Mouse (Mus musculus): ENCODE measurements around the gene Syne1.

Gene Syne1

DNA sequence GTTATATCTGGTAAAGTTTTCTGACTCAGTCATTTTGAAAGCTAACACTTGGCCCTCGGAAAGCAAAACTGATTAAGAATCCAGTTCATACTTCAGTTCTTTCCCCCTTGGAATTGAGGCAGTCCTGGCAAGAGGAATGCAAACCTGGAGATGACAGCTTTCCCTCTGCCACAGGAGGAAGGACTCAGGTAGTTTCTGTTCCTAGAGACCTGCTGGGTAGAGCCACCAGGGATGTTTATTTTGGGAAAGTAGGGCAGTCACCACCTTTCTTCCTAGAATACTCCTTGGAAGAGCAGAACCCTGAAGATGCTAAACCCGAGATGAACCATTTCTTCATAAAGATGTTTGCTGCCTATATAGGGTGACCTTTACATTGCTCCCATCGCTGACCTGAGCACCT, 383.8 kb downstream of the Syne1 start:
- in situ Hi-C loops (cut with MboI, MseI): loop anchor here in 1 of 2 experiments (10.0 kb wide), 1 partner anchor 753 kb away; no protein-coding TSS in a partner anchor

DNA sequence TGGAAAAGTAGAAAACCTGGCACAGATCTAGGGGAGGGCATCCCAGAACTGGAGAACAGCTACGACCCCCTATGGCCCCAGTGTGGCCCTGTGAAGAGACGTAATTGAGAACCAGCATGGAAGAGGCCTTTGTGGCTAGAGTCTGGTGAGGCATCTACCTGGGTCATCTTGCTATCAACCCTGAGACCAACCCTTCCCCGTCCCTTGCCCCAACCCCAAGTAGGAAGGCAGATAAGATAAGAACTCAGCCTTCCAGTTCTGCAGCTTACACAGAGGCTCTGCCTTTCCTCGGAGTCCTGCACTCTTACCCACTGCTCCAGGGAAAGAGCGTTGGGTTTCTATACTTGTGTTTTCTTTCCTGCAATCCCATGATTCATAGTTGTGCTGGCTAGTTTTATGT, 385.8 kb downstream of the Syne1 start:
- in situ Hi-C loops (cut with MboI, MseI): loop anchor here in 1 of 2 experiments (10.0 kb wide), 1 partner anchor 751 kb away; no protein-coding TSS in a partner anchor

DNA sequence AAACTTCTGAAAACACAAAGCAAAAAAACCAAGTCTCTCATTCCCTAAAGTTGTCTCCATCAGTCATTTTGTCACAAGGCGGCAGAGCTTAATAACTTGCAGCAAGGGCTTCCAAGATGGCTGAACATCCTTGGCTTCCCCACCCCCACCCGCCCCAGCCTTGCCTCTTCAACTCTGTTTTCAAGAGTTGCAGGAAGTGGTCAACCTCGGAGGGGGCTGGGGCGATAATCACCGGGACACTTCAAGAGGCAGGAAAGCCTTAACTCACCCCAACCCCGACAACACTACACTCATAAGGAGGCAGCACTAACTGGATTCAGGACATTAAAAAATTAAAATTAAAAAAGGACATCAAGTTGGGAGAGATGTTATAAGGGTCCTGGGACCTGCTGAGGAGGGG, 387.5 kb downstream of the Syne1 start:
- in situ Hi-C loops (cut with MboI, MseI): loop anchor here in 1 of 2 experiments (10.0 kb wide), 1 partner anchor 749 kb away; no protein-coding TSS in a partner anchor

DNA sequence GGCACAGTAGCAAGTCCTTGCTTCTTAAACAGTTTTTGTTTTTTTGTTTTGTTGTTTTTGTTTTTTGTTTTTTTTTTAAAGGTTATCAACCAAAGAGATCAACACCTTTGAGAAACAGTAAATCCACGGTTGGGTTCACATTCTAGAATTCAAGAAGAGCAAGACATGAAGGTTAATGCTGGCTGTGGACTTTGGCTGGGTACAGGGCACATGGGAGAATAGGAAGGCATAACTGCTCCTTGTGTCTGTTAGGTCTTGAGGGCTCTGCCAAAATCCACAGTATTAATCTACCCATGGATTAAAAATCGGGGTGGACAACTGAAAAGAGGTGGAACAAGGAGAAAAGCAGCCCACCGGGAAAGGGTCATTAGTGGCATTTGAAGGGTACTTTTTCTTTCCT, 388.0 kb downstream of the Syne1 start:
- in situ Hi-C loops (cut with MboI, MseI): loop anchor here in 1 of 2 experiments (10.0 kb wide), 1 partner anchor 748 kb away; no protein-coding TSS in a partner anchor

DNA sequence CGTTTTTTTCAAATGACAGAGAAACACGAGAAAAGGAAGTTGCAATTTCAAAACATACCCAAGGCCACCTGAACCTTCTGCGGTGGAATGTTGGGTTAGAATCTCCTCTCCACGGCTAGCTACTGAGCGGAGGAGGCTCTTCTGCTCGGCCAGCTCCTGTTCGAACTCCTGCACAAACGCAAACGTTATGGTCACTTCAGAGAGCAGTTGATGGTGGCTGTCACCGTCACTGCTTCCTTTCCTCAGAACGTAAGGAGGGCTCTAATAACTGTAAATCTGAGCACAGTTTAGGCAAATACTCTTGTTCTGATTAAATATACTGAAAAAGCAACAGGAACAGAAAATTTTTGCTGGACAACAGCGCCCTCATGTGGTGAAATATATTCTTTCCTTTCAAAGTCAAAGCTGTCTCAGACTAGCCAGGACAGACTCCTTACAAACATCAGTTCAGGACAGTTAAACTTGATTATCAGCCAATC, 389.8 kb downstream of the Syne1 start:
- in situ Hi-C loops (cut with MboI, MseI): loop anchor here in 1 of 2 experiments (10.0 kb wide), 1 partner anchor 747 kb away; no protein-coding TSS in a partner anchor

DNA sequence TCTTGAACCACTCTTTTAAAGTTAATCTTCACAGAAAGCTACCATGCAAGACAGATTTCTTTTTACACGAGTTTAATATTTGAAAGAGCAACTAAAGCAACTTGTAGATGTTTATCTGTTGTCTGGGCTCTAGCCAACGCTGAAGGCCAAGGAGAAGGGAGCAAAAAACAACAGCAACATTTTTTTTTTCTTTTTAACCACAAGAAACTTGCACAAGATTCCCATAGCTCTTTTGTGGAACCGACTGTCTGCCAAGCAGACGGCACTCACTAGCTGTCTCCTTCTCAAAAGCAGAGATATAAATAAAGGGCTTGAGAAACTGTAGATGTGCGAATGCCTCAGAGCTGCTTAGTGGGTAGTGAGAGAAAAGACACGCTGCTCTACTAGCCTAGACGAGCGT, 391.6 kb downstream of the Syne1 start:
- in situ Hi-C loops (cut with MboI, MseI): loop anchor here in 1 of 2 experiments (10.0 kb wide), 1 partner anchor 745 kb away; no protein-coding TSS in a partner anchor

DNA sequence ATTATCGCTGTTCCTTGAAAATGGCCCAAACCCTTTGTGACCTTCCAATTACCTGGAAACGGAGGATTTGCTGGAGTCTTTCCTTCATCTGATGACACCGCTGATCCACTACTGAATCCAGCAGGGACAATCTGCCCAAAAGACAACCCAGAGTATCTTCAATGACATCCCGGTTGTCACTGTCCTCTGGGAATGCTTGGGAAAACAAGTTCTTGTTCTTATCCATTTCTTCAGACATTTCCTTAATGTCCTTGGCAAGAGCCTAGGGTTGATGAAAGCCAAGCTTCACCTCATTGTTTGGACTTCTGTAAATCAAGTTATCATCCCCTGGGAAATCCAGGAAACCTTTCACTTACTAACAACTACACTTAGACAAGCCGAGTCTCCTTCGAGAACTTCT, 398.2 kb downstream of the Syne1 start:
- in situ Hi-C loops (cut with MboI, MseI): no loop called here

DNA sequence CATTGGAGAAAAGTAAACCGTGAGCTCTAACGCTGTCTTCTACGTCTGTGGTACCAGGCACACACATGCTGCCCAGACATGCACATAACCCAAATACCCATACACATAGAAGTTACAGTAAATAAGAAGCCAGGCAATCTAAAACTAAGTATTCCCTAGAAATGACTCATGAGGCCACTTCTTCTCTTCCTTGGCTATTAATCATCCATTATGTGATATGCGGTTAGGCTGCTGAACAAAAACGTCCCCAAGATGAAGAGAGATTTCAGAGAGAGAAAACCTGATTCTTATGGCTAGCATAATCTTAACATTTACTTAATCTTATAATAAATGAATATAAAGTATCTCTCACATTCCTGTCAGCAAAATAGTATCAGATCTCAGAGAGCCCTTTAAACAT, 409.8 kb downstream of the Syne1 start:
- in situ Hi-C loops (cut with MboI, MseI): no loop called here

DNA sequence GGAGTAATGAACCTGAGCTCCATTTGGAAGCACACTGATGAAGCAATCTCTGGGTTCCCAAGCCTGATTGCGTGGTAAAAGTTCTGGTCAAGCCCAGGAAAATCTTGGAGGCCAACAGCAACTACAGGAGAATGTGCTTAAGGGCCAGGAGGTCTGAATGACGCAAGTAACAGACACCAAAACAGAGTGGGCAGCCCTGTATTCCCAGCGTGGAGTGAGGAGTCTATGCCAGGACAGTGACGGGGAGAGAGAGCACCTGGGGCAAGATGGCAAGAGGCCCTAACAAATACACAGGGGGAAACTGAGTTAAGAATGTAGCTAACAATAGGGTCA, 411.4 kb downstream of the Syne1 start:
- in situ Hi-C loops (cut with MboI, MseI): loop anchor here in 1 of 2 experiments (5.0 kb wide), 1 partner anchor 58 kb away; no protein-coding TSS in a partner anchor

DNA sequence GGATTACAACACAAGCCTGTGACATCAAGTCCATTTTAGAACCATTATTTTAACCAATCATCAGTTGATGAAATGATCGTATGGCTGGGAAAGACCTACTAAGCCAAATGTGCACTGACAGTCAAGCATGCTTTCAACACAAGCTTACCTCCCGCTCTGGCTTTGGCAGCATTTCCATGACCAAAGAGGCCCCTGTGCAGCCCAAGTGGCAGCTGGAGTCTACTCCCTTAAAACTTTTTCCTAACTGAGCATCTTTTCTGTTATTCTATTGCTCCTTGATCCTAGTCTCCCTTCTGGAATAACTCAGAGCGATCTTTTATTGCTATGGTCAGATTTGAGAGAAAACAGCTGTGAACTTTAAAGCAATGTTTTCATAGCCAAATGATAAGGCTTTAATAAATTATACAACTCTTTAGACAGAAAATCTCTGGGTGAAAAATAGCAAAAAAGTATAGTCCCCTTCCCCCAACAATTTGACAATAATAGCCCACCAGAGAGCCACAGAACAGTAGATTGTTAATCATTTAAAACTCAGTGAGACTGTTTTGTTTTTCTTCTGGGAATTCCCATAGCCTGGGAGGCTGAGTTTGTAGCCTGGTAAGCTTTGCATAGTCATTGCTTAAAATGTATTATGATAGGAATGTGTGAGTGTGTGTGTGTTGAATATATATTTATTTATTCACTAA, 411.9 kb downstream of the Syne1 start:
- in situ Hi-C loops (cut with MboI, MseI): loop anchor here in 1 of 2 experiments (5.0 kb wide), 1 partner anchor 57 kb away; no protein-coding TSS in a partner anchor

DNA sequence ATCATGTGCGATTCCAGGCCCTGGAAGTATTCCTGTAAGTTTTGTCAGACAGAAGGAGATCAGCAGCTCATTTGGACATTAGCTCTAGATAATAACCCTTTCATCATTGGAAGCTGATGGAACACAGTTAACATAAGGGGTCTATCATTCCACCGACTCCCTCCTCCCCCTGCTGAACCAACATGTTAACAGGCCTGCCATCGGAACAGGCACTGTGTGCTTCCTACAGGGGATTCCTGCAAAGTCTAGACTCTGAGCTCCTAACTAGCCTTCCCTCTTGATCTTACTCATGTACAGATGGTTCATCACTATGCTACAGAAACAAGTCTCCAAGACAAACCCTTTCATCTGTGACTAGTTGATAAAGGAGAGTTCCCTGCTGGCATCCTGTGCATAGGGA, 419.2 kb downstream of the Syne1 start:
- in situ Hi-C loops (cut with MboI, MseI): loop anchor here in 1 of 2 experiments (5.0 kb wide), 1 partner anchor 70 kb away; no protein-coding TSS in a partner anchor

DNA sequence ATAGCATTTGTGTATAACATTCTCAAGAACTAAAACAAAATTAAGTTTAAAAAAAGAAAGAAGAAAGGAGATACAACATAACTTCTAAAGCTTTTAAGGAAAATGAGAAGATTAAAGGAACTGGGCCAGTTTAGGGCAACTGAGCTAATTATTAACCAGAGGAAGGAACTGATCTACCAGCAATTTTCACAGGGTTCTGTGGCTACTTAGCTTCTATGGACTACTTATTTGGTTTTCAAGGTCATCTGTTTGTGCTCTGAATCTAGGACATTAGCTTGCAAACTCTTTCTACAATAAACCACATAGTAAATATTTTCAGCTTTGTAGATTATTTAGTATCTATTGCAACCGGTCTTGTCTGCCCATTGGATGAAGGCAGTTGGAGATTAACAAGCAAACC, 420.8 kb downstream of the Syne1 start:
- in situ Hi-C loops (cut with MboI, MseI): loop anchor here in 1 of 2 experiments (5.0 kb wide), 1 partner anchor 68 kb away; no protein-coding TSS in a partner anchor

DNA sequence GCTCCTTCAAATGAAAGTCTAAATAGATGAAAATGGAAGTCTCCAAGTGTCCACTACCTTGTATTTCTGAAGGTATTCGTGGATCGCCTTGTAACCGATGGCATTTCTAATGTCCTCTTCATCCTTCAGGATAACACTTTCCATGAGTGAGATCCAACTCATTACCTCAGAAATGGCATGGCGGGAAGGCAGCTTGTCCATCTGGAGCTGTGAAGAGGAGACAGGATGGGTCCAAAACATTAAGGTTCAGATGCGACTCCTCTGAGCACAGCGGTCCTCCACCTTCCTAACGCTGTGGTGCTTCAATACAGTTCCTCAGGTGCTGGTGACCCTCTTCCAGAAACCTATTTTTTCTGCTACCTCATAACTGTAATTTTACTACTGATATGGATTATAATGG, 426.5 kb downstream of the Syne1 start:
- in situ Hi-C loops (cut with MboI, MseI): no loop called here

DNA sequence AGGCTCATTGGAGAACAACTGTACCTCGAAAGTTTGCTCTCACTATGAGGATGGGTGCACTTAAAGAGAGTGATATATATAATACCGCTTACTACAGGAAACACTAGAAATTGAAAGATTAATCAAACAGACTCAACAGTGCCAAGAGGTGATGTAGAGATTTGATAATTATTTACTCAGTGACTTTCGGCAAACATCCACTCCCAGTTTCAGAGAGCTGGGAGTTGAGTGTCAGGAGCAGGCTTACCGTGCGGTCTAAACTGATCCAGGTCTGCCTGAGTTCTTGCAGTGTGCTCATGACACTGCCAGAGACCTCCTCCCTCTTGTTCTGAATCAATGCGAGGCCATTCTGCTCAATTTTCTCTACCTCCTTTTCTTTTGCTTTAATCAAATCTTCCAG, 434.6 kb downstream of the Syne1 start:
- in situ Hi-C loops (cut with MboI, MseI): loop anchor here in 1 of 2 experiments (5.0 kb wide), 1 partner anchor 49 kb away; the partner anchor contains the start of gene Gm10097

DNA sequence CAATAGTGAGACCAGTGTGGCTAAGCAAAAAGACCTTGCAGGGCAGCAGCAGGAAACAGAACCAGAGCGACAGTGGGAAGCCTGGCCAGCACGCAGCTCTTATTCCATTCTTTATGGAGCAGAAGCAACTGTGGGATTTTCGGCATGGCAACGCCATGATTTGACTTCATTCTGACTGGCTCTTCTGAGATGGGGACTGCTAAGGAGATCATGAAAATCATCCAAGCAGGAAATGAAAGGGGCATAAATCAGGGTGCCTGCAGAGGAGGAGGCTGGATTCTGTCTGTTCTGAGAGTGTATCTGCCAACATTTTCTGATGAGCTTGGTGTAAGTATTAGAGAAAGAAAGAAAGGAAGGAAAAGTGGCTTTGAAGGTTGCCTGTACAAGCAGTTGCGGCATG, 435.1 kb downstream of the Syne1 start:
- in situ Hi-C loops (cut with MboI, MseI): loop anchor here in 1 of 2 experiments (5.0 kb wide), 1 partner anchor 49 kb away; the partner anchor contains the start of gene Gm10097

DNA sequence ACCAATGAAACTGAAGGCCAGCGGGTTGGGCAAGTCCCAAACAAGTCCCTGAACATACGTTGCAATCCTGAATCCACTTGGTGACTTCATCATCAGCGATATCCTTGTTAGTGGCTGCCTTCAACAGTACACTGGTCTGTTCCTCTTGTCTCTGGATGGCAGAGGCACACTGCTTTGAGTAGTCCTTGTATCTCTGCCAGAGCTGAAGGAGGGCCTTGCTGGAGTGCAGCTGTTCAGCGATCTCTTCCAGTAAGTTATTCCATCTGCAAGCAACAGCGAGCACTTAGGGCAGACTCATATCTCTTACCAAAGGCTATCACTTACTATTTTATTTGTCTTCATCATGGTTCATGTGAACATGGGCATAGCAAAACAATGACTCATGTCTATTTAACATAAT, 440.5 kb downstream of the Syne1 start:
- in situ Hi-C loops (cut with MboI, MseI): no loop called here

DNA sequence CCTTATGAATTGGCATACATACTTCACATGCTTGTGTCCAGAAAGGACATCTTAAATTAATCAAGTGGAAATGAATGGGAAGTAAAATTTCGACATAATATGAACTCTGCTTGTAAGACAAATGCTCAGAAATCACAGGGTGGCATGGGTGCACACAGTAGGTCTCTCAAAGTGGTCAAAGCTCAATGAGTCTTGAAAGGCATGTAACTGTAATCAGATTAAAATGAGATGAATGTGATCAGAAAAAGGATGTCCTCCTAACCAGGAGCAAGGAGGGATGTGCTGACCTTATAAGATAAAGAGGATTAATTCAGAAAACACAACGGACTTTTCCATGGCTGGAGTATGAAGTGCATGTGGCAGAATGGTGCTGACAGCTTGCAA, 453.5 kb downstream of the Syne1 start:
- in situ Hi-C loops (cut with MboI, MseI): no loop called here

DNA sequence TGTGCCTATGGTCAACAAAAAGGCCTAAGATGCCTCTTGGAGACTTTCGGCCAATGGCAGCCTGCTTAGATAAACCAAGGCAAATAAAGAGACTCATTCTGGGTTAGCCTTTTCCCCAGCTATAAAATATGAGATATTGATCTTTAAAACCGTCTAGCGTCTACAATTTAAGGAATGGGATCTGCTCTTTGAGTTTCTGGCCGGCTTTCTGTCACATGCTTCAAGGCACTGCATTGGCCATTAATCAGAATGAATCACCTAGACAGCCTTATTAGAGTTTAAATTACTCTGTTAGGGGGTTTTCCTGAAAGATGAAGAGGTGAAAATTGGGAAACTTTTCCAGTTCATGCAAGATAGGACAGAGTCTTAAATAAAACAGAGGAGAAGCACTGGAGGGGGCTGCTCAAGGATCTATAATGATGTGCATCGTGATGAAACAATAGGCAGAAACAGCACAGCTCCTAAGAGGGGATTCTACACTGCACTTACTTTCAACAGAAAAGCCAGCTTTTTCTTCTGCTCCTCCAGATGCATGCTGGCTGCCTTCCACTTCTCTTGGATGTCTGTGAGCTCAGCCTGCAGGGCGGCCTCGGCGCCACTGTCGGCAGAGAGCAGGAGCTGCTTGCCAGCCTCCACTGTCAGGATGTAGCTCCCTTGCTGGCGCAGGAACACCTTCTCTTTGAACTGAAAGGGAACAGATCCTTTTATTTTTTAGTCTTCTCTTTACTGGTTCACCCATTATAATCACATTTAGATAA, 454.1 kb downstream of the Syne1 start:
- in situ Hi-C loops (cut with MboI, MseI): no loop called here

DNA sequence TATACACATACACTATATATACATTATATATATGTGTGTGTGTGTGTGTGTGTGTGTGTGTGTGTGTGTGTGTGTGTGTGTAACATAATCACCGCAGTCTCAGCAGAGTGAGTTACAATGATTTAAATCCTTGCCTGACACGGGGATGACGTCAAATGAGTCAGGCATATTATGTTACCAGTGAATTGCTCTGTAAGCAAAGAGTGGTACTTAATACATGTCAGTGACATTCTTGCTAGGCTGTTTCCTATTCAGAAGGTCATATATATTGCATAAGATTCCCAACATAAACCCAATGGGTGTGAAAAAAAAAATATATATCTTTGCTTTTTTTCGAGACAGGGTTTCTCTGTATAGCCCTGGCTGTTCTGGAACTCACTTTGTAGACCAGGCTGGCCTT, 462.1 kb downstream of the Syne1 start:
- in situ Hi-C loops (cut with MboI, MseI): no loop called here

DNA sequence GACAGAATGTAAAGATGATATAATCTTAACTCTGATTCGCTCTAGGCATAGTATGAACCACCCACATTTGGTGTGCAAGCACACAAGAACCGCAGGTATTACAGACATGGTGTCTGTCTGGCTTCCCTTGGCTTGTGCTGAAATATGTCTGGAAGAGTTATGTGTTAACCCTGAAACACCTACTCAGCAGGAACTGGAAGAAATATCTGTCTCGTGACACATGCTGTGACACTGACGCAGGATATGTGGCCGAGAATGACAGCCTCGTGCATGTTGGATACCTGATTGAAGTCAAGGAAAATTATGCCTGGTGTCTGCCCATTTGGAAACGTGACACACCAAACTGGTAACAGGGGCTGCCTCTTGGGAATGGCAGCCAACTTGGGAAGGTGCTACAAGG, 463.9 kb downstream of the Syne1 start:
- in situ Hi-C loops (cut with MboI, MseI): no loop called here

DNA sequence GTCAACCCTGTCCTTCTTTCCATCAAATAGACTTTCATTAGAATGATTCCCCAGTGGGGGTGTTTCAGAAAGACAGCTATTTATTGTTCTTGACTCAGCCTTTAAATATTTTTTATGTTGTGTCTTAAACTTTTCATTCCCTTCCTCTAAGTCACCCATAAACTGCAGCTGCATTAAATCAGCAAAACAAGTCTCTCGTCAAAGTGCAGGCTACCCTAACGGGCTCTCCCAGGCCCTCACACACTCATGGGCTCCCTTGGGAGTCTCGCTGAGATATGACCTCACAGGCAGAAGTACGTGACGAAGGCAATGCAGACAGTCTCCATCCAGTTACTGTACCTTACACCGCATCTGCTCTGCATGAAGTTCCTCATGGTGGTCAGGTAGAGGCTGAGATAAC, 465.0 kb downstream of the Syne1 start:
- in situ Hi-C loops (cut with MboI, MseI): no loop called here

DNA sequence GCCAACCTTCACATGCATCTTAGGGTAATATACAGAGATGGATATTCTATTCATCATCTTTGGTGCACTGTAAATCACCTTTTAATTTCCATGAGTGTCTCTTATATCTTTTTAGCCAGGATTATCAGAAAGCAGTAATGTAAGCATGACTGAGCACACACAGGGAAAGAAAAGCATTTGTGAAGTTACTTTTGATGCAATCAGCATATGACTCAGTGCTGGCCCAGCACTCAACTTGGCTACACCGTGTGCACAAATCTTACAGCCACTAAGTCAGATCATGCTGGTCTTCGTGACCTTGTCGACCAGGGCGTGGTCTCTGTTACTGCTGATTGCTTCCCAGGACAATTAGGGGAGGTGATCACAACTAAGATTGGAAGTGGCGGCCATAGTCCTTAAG, 465.5 kb downstream of the Syne1 start:
- in situ Hi-C loops (cut with MboI, MseI): no loop called here

Data from T-helper 17 cell (primary cell).